Mouse (Mus musculus): Measurements from ENCODE around the gene Rtn4rl1. TPM values are rescaled to one million over a fixed set of nuclear protein-coding genes. Genes with fewer than 3 reads are reported as not detected.

Rtn4rl1 gene
- total and polyA plus RNA-seq, 2 experiments: 1.3 to 9.5 TPM

DNA sequence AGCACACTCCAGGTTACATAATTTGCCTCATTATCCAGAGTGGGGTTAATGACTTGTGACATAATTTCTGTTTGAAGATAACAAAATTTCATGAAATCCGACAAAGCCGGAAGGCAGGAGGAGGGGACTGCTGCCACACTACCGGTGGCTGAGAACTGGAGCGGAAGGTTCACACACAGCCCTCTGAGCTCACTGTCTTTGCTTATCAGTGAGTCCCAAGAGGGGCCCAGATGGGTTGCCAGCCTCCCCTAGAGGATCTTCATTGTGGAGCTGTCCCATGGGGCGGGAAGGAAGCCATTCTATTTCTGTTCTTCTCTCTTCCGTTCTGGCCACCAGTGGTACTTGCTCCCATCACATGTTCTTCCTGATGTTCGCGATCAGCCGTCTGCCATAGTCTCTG, 107.4 kb downstream of the Rtn4rl1 start:
- Histone ChIP-seq H3K79me2 (ENCODE audit: control insufficient read depth, insufficient read depth, low read length) (no peaks in the 10 kb centered on the region), H3K9ac (ENCODE audit: low read depth, low read length) (no peak overlapping the region), H3K27ac (replicated peaks; ENCODE audit: insufficient read depth, low read depth, low read length) (no peak overlapping the region), H3K4me3 (ENCODE audit: insufficient read depth, low read depth, low read length) (no peak overlapping the region), H3K4me1 (ENCODE audit: control insufficient read depth, insufficient read depth, low read length) (peaks cover 5% of the 10 kb centered on the region), H3K27me3 (ENCODE audit: control insufficient read depth, insufficient read depth, low read length) (no peaks in the 10 kb centered on the region), H3K36me3 (ENCODE audit: control insufficient read depth, insufficient read depth, low read length) (peaks cover 9% of the 10 kb centered on the region)
- TF ChIP-seq CTCF (IDR thresholded peaks at IDR 0.05; ENCODE audit: low read depth, low read length) (no peak), POLR2A (IDR thresholded peaks at IDR 0.05; ENCODE audit: extremely low read depth, insufficient read depth, low read length) (no peak)
- 78% methylated on average over 9 of the region's 9 CpGs for WGBS
- no peak for DNase-seq (ENCODE audit: extremely low read depth, low read depth, low spot score)

DNA sequence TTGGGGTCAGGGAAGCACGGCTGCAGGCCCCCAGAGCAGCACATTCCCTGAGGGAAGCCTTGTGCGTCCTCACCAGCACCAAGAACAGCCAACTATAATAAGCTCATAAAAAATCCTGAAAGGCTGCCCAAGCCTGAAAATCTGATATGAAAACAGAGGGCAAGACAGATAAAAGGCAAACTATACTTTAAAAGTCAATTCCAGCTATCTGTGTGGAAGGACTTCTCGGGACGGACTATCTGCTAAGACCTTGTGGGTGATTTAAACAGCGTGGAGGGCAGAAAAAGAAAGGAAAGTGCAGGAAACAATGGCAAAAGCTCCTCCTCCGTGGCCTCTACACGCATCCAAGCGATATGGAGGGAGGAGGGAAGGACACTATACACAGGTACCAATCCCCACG, 111.2 kb downstream of the Rtn4rl1 start:
- WGBS: 89% methylated on average over 9 of the region's 9 CpGs
- peaks cover 16% of the 10 kb centered on the region for H3K36me3 ChIP-seq (ENCODE audit: control insufficient read depth, insufficient read depth, low read length)
- no peak overlapping the region for H3K9ac ChIP-seq (ENCODE audit: low read depth, low read length)
- no peak overlapping the region for H3K4me3 ChIP-seq (ENCODE audit: insufficient read depth, low read depth, low read length)
- no peaks in the 10 kb centered on the region for H3K79me2 ChIP-seq (ENCODE audit: control insufficient read depth, insufficient read depth, low read length)
- H3K27me3 ChIP-seq (ENCODE audit: control insufficient read depth, insufficient read depth, low read length): no peaks in the 10 kb centered on the region
- TF ChIP-seq CTCF (IDR thresholded peaks at IDR 0.05; ENCODE audit: low read depth, low read length) (no peak), POLR2A (IDR thresholded peaks at IDR 0.05; ENCODE audit: extremely low read depth, insufficient read depth, low read length) (no peak)
- no peak for DNase-seq (ENCODE audit: extremely low read depth, low read depth, low spot score)
- H3K27ac ChIP-seq (replicated peaks; ENCODE audit: insufficient read depth, low read depth, low read length): no peak overlapping the region
- no peaks in the 10 kb centered on the region for H3K4me1 ChIP-seq (ENCODE audit: control insufficient read depth, insufficient read depth, low read length)

DNA sequence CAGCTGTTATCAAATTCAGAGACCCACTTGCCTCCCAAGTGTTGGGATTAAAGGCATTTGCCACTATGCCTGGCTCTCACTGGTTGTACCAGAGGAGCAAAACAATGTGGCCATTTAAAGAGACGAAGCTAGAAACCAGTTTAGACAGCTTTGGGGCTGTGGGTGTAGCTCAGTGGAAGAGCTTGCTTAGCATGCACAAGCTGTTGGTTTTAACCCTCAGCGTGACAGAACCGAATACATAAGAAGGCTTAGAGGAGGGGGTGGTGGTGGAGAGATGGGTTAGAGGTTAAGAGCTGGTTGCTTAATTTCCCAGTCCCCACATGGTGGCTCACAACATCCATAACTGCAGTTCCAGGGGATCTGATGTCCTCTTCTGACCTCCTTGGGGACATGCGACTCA, 115.1 kb downstream of the Rtn4rl1 start:
- Histone ChIP-seq H3K27me3 (ENCODE audit: control insufficient read depth, insufficient read depth, low read length) (no peaks in the 10 kb centered on the region), H3K9ac (ENCODE audit: low read depth, low read length) (no peak overlapping the region), H3K4me3 (ENCODE audit: insufficient read depth, low read depth, low read length) (no peak overlapping the region), H3K27ac (replicated peaks; ENCODE audit: insufficient read depth, low read depth, low read length) (no peak overlapping the region), H3K79me2 (ENCODE audit: control insufficient read depth, insufficient read depth, low read length) (no peaks in the 10 kb centered on the region), H3K4me1 (ENCODE audit: control insufficient read depth, insufficient read depth, low read length) (no peaks in the 10 kb centered on the region), H3K36me3 (ENCODE audit: control insufficient read depth, insufficient read depth, low read length) (peaks cover 34% of the 10 kb centered on the region)
- TF ChIP-seq CTCF (IDR thresholded peaks at IDR 0.05; ENCODE audit: low read depth, low read length): no peak
- TF ChIP-seq POLR2A (IDR thresholded peaks at IDR 0.05; ENCODE audit: extremely low read depth, insufficient read depth, low read length): no peak
- 89% methylated on average over 4 of the region's 4 CpGs for WGBS
- DNase-seq (ENCODE audit: extremely low read depth, low read depth, low spot score): no peak

DNA sequence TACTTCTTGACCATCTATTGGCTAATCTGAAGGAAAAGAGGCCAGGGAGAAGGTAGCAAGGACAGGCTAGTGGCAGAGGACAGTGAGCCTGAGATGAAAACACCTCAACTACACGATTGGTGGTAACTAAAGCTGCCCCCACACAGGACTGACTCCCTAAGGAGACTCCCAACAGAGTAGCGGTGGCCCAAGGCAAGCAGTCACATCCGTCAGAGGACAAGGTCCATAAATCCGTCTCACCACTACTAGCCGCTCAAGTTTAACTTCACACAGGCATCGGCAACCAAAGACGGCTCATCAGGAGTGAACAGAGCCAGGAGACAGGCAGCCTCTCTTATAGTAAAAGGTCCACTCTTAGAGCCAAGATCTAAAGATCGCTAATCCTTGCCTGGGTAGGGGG, 117.2 kb downstream of the Rtn4rl1 start:
- Histone ChIP-seq H3K4me3 (ENCODE audit: insufficient read depth, low read depth, low read length) (no peak overlapping the region), H3K79me2 (ENCODE audit: control insufficient read depth, insufficient read depth, low read length) (no peaks in the 10 kb centered on the region), H3K36me3 (ENCODE audit: control insufficient read depth, insufficient read depth, low read length) (peaks cover 42% of the 10 kb centered on the region), H3K27ac (replicated peaks; ENCODE audit: insufficient read depth, low read depth, low read length) (no peak overlapping the region), H3K4me1 (ENCODE audit: control insufficient read depth, insufficient read depth, low read length) (no peaks in the 10 kb centered on the region), H3K9ac (ENCODE audit: low read depth, low read length) (no peak overlapping the region), H3K27me3 (ENCODE audit: control insufficient read depth, insufficient read depth, low read length) (no peaks in the 10 kb centered on the region)
- TF ChIP-seq CTCF (IDR thresholded peaks at IDR 0.05; ENCODE audit: low read depth, low read length) (no peak), POLR2A (IDR thresholded peaks at IDR 0.05; ENCODE audit: extremely low read depth, insufficient read depth, low read length) (no peak)
- WGBS: 94% methylated on average over 8 of the region's 8 CpGs
- no peak for DNase-seq (ENCODE audit: extremely low read depth, low read depth, low spot score)

DNA sequence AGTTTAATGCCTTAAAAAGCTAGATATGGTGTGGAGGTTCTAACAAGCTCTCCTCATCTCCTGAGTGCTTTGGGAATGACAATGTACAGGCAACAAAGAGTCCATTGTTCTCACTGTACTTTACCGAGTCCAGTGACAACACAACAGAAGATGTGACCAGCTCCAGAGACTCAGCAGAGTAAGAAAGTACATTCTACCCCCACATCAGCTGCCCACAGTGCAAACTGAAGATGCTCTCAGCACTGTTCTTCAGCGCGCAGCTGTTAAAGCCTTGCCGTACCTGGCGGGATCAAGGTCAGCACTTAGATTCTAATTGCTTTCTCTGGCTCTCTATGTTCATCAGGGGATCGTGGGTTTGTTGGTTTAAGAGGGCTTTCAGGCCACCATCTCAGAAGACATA, 118.2 kb downstream of the Rtn4rl1 start:
- Histone ChIP-seq H3K9ac (ENCODE audit: low read depth, low read length) (no peak overlapping the region), H3K36me3 (ENCODE audit: control insufficient read depth, insufficient read depth, low read length) (peaks cover 43% of the 10 kb centered on the region), H3K4me1 (ENCODE audit: control insufficient read depth, insufficient read depth, low read length) (no peaks in the 10 kb centered on the region), H3K27ac (replicated peaks; ENCODE audit: insufficient read depth, low read depth, low read length) (no peak overlapping the region), H3K4me3 (ENCODE audit: insufficient read depth, low read depth, low read length) (no peak overlapping the region), H3K79me2 (ENCODE audit: control insufficient read depth, insufficient read depth, low read length) (no peaks in the 10 kb centered on the region), H3K27me3 (ENCODE audit: control insufficient read depth, insufficient read depth, low read length) (no peaks in the 10 kb centered on the region)
- DNase-seq (ENCODE audit: extremely low read depth, low read depth, low spot score): no peak
- TF ChIP-seq POLR2A (IDR thresholded peaks at IDR 0.05; ENCODE audit: extremely low read depth, insufficient read depth, low read length) (no peak), CTCF (IDR thresholded peaks at IDR 0.05; ENCODE audit: low read depth, low read length) (no peak)
- WGBS: 94% methylated on average over 6 of the region's 6 CpGs

DNA sequence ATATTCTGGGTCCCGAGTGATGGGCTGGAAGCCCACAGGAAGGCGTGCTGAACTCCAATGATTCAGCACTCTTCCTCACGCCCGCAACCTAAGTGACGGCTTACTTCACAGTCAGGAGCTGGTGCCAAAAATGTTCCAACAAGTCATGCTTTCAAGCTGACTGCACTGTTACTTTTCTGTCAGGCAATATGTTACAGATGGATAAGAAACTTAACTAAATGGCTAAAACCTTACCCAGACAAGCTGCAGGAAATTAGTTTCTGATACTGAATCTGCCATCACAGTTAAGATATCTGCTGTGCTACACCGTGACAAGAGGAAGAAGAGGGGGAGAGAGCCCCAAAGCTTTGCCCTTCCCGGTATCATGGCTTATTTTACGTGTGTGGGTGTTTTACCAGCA, 120.3 kb downstream of the Rtn4rl1 start:
- Histone ChIP-seq H3K27me3 (ENCODE audit: control insufficient read depth, insufficient read depth, low read length) (no peaks in the 10 kb centered on the region), H3K79me2 (ENCODE audit: control insufficient read depth, insufficient read depth, low read length) (0 out of 2 replicates have a peak, but pooled peaks cover 2% of the 10 kb centered on the region), H3K9ac (ENCODE audit: low read depth, low read length) (no peak overlapping the region), H3K4me1 (ENCODE audit: control insufficient read depth, insufficient read depth, low read length) (peaks cover 7% of the 10 kb centered on the region; the same call in 1 of the 2 replicates), H3K36me3 (ENCODE audit: control insufficient read depth, insufficient read depth, low read length) (peaks cover 44% of the 10 kb centered on the region), H3K4me3 (ENCODE audit: insufficient read depth, low read depth, low read length) (no peak overlapping the region), H3K27ac (replicated peaks; ENCODE audit: insufficient read depth, low read depth, low read length) (no peak overlapping the region)
- WGBS: 92% methylated on average over 8 of the region's 8 CpGs
- no peak for TF ChIP-seq POLR2A (IDR thresholded peaks at IDR 0.05; ENCODE audit: extremely low read depth, insufficient read depth, low read length)
- TF ChIP-seq CTCF (IDR thresholded peaks at IDR 0.05; ENCODE audit: low read depth, low read length): no peak
- no peak for DNase-seq (ENCODE audit: extremely low read depth, low read depth, low spot score)

Other genes with a start within 250 kb of the Rtn4rl1 start
- 1.1 and 1.8 TPM in 2 replicates for gene Hic1, start 24.3 kb upstream of the Rtn4rl1 start, total RNA-seq (2014; rRNA removed)
- gene Hic1, start 24.3 kb upstream of the Rtn4rl1 start, polyA plus RNA-seq (2012; rRNA removed): 3.8 and 4.3 TPM in 2 replicates
- 6.7 and 6.9 TPM in 2 replicates for gene Ovca2, start 14.9 kb upstream of the Rtn4rl1 start, total RNA-seq (2014; rRNA removed)
- gene Ovca2, start 14.9 kb upstream of the Rtn4rl1 start, polyA plus RNA-seq (2012; rRNA removed): 5.7 and 8.0 TPM in 2 replicates
- 11.3 and 14.2 TPM in 2 replicates for gene Dph1, start 2.5 kb upstream of the Rtn4rl1 start, total RNA-seq (2014; rRNA removed)
- 49.1 and 53.5 TPM in 2 replicates for gene Dph1, start 2.5 kb upstream of the Rtn4rl1 start, polyA plus RNA-seq (2012; rRNA removed)
- gene Rpa1, start 154.5 kb downstream of the Rtn4rl1 start, total RNA-seq (2014; rRNA removed): 19.9 and 21.4 TPM in 2 replicates
- gene Rpa1, start 154.5 kb downstream of the Rtn4rl1 start, polyA plus RNA-seq (2012; rRNA removed): 10.3 and 10.5 TPM in 2 replicates
- 1.8 and 2.5 TPM in 2 replicates for gene Smyd4, start 154.7 kb downstream of the Rtn4rl1 start, total RNA-seq (2014; rRNA removed)
- gene Smyd4, start 154.7 kb downstream of the Rtn4rl1 start, polyA plus RNA-seq (2012; rRNA removed): 0.93 and 1.1 TPM in 2 replicates
- gene Serpinf1, start 228.9 kb downstream of the Rtn4rl1 start, total RNA-seq (2014; rRNA removed): 810 and 1,243 TPM in 2 replicates
- 891 and 972 TPM in 2 replicates for gene Serpinf1, start 228.9 kb downstream of the Rtn4rl1 start, polyA plus RNA-seq (2012; rRNA removed)
- gene Serpinf2, start 245.8 kb downstream of the Rtn4rl1 start, total RNA-seq (2014; rRNA removed): 687 and 824 TPM in 2 replicates
- 1,567 and 1,654 TPM in 2 replicates for gene Serpinf2, start 245.8 kb downstream of the Rtn4rl1 start, polyA plus RNA-seq (2012; rRNA removed)

Measured in liver, adult 2 months (tissue).